Mouse (Mus musculus) urinary bladder, postnatal 0 days (tissue): ENCODE measurements around the gene Susd1. TPM values are rescaled to one million over a fixed set of nuclear protein-coding genes. Genes with fewer than 3 reads are reported as not detected.

ENCODE experiments used
- polyA plus RNA-seq: library from polyadenylated mRNA; unstranded; fragments of >200 nt; fragmentation: Nextera tagmentation; extraction: Ambion mirVana; gene quantifications from 2 replicates; pipeline ENCODE4 v1.2.1, GENCODE M21; 2015

Gene Susd1
- 3.4 and 4.0 TPM in 2 replicates for polyA plus RNA-seq

DNA sequence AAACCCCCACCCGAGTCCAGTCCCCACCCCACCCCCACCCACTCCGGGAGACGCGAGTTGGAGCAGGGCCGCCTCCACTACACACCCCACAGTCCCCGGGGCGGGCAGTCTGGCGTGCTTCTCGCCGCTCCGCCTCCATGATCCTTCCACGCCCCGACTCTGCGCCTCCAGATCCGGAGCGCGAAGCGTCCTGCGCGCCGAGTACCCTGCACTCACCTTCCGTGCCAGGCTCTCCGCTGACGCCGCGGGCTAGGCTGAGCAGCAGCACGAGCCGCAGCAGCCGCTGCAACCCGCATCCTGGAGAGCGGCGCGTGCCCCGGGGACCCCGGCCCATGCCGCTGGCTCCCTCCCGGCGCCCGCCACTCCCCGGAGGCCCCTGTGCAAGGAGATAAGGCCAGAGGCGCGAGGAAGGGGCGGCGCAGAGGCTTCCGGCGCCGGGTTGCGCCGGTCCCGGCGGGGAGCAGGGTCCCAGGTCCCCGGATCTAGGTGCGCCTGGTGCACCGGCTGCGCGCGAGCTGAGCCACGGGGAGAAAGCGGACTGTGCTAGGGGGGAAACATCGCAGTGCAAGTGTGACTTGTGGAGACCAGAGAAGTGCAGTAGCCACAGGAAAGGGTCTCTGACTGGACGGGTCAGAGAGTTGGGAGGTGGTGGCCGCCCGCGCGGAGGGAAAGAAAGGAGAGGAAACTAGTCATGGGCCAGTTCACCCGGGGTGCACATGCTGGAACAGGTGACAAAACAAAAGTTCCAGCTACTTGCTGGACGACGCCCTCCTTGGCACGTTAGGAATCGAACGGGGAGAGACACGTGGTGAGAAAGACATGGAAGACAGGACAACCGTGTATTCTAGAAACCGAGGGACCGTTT lies at the start of gene Susd1:
Gene Susd1 (minus strand): TSS at position 644 of the 865 bp plus-strand sequence.

Other genes starting within 250 kb of the Susd1 start
- gene Ugcg, start 249.4 kb downstream of the Susd1 start, polyA plus RNA-seq: 9.1 and 11.1 TPM in 2 replicates
- 38.7 and 40.7 TPM in 2 replicates for gene Ptbp3, start 110.7 kb upstream of the Susd1 start, polyA plus RNA-seq
- gene Hsdl2, start 142.9 kb upstream of the Susd1 start, polyA plus RNA-seq: 36.1 and 41.2 TPM in 2 replicates
- 8.4 and 8.5 TPM in 2 replicates for gene E130308A19Rik, start 187.6 kb upstream of the Susd1 start, polyA plus RNA-seq